Comparison of ENCODE assay signal across 32 mouse cellular contexts in the genomic region with DNA sequence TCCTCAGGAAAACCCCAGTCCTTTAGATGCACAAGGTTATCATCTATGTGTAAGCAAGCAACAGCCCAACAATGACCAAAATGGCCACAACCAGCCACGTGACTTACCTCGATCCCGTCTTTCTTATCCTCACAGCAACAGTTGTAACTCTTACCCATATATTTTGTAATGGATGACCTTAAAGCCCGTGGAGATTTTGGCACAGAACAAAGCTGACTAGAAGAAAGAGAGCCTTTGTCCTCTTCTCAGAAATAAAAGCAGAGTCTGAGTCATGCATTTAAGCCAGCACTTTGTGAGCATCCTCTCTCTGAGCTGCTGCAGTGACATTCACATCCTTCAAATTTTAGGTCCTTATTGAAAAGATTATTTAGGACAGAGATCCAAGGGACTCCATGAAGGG.
"Had no signal": no experiment of that assay in that cellular context is flagged by ENCODE, and none has a peak within 500 bp of the region (broad histone marks: within the 10 kb centered on the region; RNA-seq: fewer than 3 reads in every experiment).

No protein-coding gene starts in this region.

- H3K9me3 ChIP-seq: limb, embryonic 10.5 days; limb, embryonic 12.5 days; limb, embryonic 13.5 days; limb, embryonic 15.5 days; liver, embryonic 12.5 days; liver, embryonic 13.5 days; liver, embryonic 15.5 days; lung, embryonic 15.5 days; midbrain, embryonic 10.5 days; midbrain, embryonic 12.5 days; midbrain, embryonic 13.5 days; midbrain, embryonic 15.5 days; neural tube, embryonic 12.5 days had no signal

- H3K4me1 ChIP-seq: liver, embryonic 12.5 days; liver, embryonic 13.5 days; liver, embryonic 15.5 days had no signal

- H3K27ac ChIP-seq: limb, embryonic 10.5 days; limb, embryonic 12.5 days; limb, embryonic 13.5 days; limb, embryonic 15.5 days; liver, embryonic 12.5 days; liver, embryonic 13.5 days; liver, embryonic 14.5 days; liver, embryonic 15.5 days; lung, embryonic 15.5 days; macrophage; midbrain, embryonic 10.5 days; midbrain, embryonic 12.5 days; midbrain, embryonic 13.5 days; midbrain, embryonic 15.5 days; neural tube, embryonic 12.5 days had no signal

- H3K36me3 ChIP-seq: limb, embryonic 10.5 days; limb, embryonic 12.5 days; limb, embryonic 13.5 days; limb, embryonic 15.5 days; liver, embryonic 12.5 days; liver, embryonic 13.5 days; liver, embryonic 15.5 days; lung, embryonic 15.5 days; midbrain, embryonic 10.5 days; midbrain, embryonic 12.5 days; midbrain, embryonic 13.5 days; midbrain, embryonic 15.5 days; neural tube, embryonic 12.5 days had no signal

- H3K4me3 ChIP-seq: limb, embryonic 10.5 days; limb, embryonic 12.5 days; limb, embryonic 13.5 days; limb, embryonic 15.5 days; liver, embryonic 12.5 days; liver, embryonic 13.5 days; liver, embryonic 15.5 days; lung, embryonic 15.5 days; megakaryocyte, embryonic 14.5 days; midbrain, embryonic 10.5 days; midbrain, embryonic 12.5 days; midbrain, embryonic 13.5 days; midbrain, embryonic 15.5 days; myocyte; neural tube, embryonic 12.5 days had no signal

- DNase-seq: left cerebral cortex, postnatal 4 days; liver; liver, embryonic 13.5 days; liver, postnatal 0 days; lung, adult 18-20 months; lung, adult 2 months; lung, embryonic 14.5 days; lung, postnatal 10 days; lung, postnatal 14 days; lung, postnatal 36 days; lung, postnatal 4 days; midbrain, embryonic 14.5 days had no signal

- H3K27me3 ChIP-seq: limb, embryonic 13.5 days; limb, embryonic 15.5 days; liver, embryonic 12.5 days; liver, embryonic 13.5 days; midbrain, embryonic 12.5 days; midbrain, embryonic 13.5 days; midbrain, embryonic 15.5 days; neural tube, embryonic 12.5 days had no signal

- ATAC-seq: liver, embryonic 12.5 days; liver, postnatal 0 days; lung, postnatal 0 days; midbrain, embryonic 13.5 days; midbrain, embryonic 15.5 days; midbrain, embryonic 16.5 days had no signal

- H3K9ac ChIP-seq: limb, embryonic 12.5 days; limb, embryonic 13.5 days; limb, embryonic 15.5 days; liver, embryonic 12.5 days; liver, embryonic 13.5 days; liver, embryonic 14.5 days; liver, embryonic 15.5 days; liver, postnatal 0 days; lung, embryonic 14.5 days; lung, embryonic 15.5 days; midbrain, embryonic 12.5 days; midbrain, embryonic 13.5 days; midbrain, embryonic 15.5 days; neural tube, embryonic 12.5 days had no signal

- H3K4me2 ChIP-seq: limb, embryonic 12.5 days; limb, embryonic 13.5 days; limb, embryonic 15.5 days; liver, embryonic 11.5 days; liver, embryonic 12.5 days; liver, embryonic 13.5 days; liver, embryonic 15.5 days; lung, embryonic 14.5 days; lung, embryonic 15.5 days; midbrain, embryonic 11.5 days; midbrain, embryonic 12.5 days; midbrain, embryonic 13.5 days; midbrain, embryonic 15.5 days; neural tube, embryonic 12.5 days had no signal
